13 mouse cellular contexts compared by ENCODE assay signal in genomic region chr10:120716391-120716790, GRCm38 (mm10).
A peak's percentile ranks its signal among the peaks of the same experiment; 100 is the strongest.
DNase-seq lines count a peak whose midpoint lies in the region; ATAC-seq and TF ChIP-seq lines count a peak whose summit lies in the region.
"Had no signal": no experiment of that assay in that cellular context is flagged by ENCODE, and none has a peak within 500 bp of the region (broad histone marks: within the 10 kb centered on the region; RNA-seq: fewer than 3 reads in every experiment).

No protein-coding gene starts in this region.

- H3K9me3 ChIP-seq in kidney, embryonic 16.5 days (ENCODE audit: low read length), result no peaks in the 10 kb centered on the region
- H3K9me3 ChIP-seq in midbrain, embryonic 15.5 days, result no peaks in the 10 kb centered on the region

- peak; percentile 59; the same call in 1 of the 2 replicates for TF ChIP-seq CTCF in embryonic fibroblast, embryonic 13.5 days (IDR thresholded peaks at IDR 0.05; ENCODE audit: borderline replicate concordance, insufficient read depth, low read length)

- peaks cover 33% of the 10 kb centered on the region for H3K4me1 ChIP-seq in kidney, embryonic 16.5 days (ENCODE audit: insufficient read depth, low read length)
- H3K4me1 ChIP-seq in embryonic fibroblast, embryonic 13.5 days (ENCODE audit: control insufficient read depth, insufficient read depth, low read length), result peaks cover 33% of the 10 kb centered on the region
- H3K4me1 ChIP-seq in midbrain, embryonic 15.5 days, result peaks cover 4% of the 10 kb centered on the region; the same call in 1 of the 2 replicates

- no peak for DNase-seq in kidney, adult 11 months
- peak; percentile 36 for DNase-seq in ES-CJ7 (ENCODE audit: low read depth, low spot score)
- no peak for DNase-seq in adrenal gland, adult 2 months
- DNase-seq: cerebellum, postnatal 14 days; kidney, adult 18-20 months; right cerebral cortex, adult 18-20 months had no signal

- H3K36me3 ChIP-seq in kidney, embryonic 16.5 days (ENCODE audit: insufficient read depth, low read length), result no peaks in the 10 kb centered on the region
- no peaks in the 10 kb centered on the region for H3K36me3 ChIP-seq in midbrain, embryonic 15.5 days (replicated peaks)
- H3K36me3 ChIP-seq: G1E had no signal

- TF ChIP-seq POLR2A in embryonic fibroblast, embryonic 13.5 days (IDR thresholded peaks at IDR 0.05; ENCODE audit: low read depth, low read length), result peak; percentile 45

- no peak for ATAC-seq in kidney, embryonic 16.5 days (ENCODE audit: low FRiP score, low TSS enrichment)
- ATAC-seq in megakaryocyte-erythroid progenitor cell, adult 5-6 weeks (replicated peaks; ENCODE audit: low FRiP score, low TSS enrichment, poor library complexity, severe bottlenecking), result peak; percentile 81
- no peak for ATAC-seq in midbrain, embryonic 15.5 days (replicated peaks)

- 70% methylated on average over 6 of the region's 6 CpGs for WGBS in kidney, embryonic 16.5 days
- 64% methylated on average over 6 of the region's 6 CpGs for WGBS in midbrain, embryonic 15.5 days

- no peak overlapping the region for H3K4me3 ChIP-seq in kidney, embryonic 16.5 days (ENCODE audit: low read length)
- no peak overlapping the region for H3K4me3 ChIP-seq in embryonic fibroblast, embryonic 13.5 days (ENCODE audit: insufficient read depth, low read length)
- H3K4me3 ChIP-seq in midbrain, embryonic 15.5 days, result no peak overlapping the region
- H3K4me3 ChIP-seq: left cerebral cortex, adult 2 months had no signal

- H3K27ac ChIP-seq in kidney, embryonic 16.5 days (ENCODE audit: low read length), result peak overlapping the region; percentile 93
- peak overlapping the region; percentile 79 for H3K27ac ChIP-seq in embryonic fibroblast, embryonic 13.5 days (ENCODE audit: insufficient read depth, low read length)
- no peak overlapping the region for H3K27ac ChIP-seq in midbrain, embryonic 15.5 days
- H3K27ac ChIP-seq: left cerebral cortex, adult 2 months; macrophage had no signal

- H3K27me3 ChIP-seq in kidney, embryonic 16.5 days (ENCODE audit: insufficient read depth, low read length), result no peaks in the 10 kb centered on the region
- H3K27me3 ChIP-seq in midbrain, embryonic 15.5 days (replicated peaks), result peaks cover 8% of the 10 kb centered on the region; the same call in 1 of the 2 replicates

- no peak overlapping the region for H3K4me2 ChIP-seq in kidney, embryonic 16.5 days (replicated peaks; ENCODE audit: low read depth, low read length)
- no peak overlapping the region for H3K4me2 ChIP-seq in midbrain, embryonic 15.5 days

- no peak overlapping the region for H3K9ac ChIP-seq in kidney, embryonic 16.5 days (replicated peaks; ENCODE audit: low read length)
- no peak overlapping the region for H3K9ac ChIP-seq in midbrain, embryonic 15.5 days
